Mouse (Mus musculus) embryonic fibroblast, embryonic 13.5 days (primary cell): ENCODE results near the gene Spata13. TPM values are rescaled to one million over a fixed set of nuclear protein-coding genes. Genes with fewer than 3 reads are reported as not detected.

Source experiments
- H3K27ac ChIP-seq: 2 replicates; pipeline ENCODE4 v1.5.1; 2012; ENCODE audit warnings: low read length, control low read depth, inconsistent platforms; ENCODE audit not compliant: insufficient read depth
- H3K4me1 ChIP-seq: 2 replicates; pipeline ENCODE4 v1.6.1; 2011; ENCODE audit warnings: low read length; ENCODE audit not compliant: control insufficient read depth, insufficient read depth
- H3K4me3 ChIP-seq: 2 replicates; pipeline ENCODE4 v1.5.1; 2011; ENCODE audit warnings: mild to moderate bottlenecking, control low read depth, low read length; ENCODE audit not compliant: insufficient read depth
- CTCF ChIP-seq: IDR thresholded peaks from 2 replicates; pipeline ENCODE4 v1.5.1; 2011; ENCODE audit warnings: mild to moderate bottlenecking, control low read depth, low read length, moderate library complexity, borderline replicate concordance; ENCODE audit not compliant: insufficient read depth
- POLR2A ChIP-seq: IDR thresholded peaks from 2 replicates; pipeline ENCODE4 v1.6.1; 2011; ENCODE audit warnings: low read depth, mild to moderate bottlenecking, control low read depth, low read length, moderate library complexity
- polyA plus RNA-seq: library from polyadenylated mRNA; stranded (reverse); fragments of >200 nt; gene quantifications from 2 replicates; pipeline ENCODE4 v1.2.4, GENCODE M21; 2011; ENCODE audit warnings: low read depth; ENCODE audit not compliant: missing spikeins, insufficient read length

The Spata13 gene
- polyA plus RNA-seq, 1 experiment, result 11.1 TPM

DNA sequence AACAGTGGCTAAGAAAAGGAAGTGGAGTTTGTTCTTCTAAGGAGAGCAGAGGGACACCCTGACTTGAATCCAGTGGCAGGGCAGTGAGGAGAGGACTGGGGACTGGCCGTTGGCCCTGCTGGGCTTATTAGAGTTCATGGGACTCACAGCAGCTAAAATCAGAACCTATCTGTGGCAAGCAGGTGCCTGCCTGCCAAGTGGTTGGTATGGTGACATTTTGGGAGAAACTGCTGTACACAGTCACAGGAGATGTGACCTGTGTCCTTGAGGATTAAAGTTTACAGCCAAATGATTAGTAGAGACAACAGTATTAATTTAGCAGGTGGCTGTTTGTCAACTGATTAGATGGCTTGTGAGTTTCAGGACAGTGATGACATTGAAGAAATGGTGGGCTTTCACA lies 172.1 kb downstream of the Spata13 start:
- Histone ChIP-seq H3K4me1 (no peaks in the 10 kb centered on the region; the same call in 1 of the 2 replicates), H3K4me3 (no peak overlapping the region), H3K27ac (no peak overlapping the region)
- TF ChIP-seq POLR2A (no peak), CTCF (no peak)

- H3K4me3 ChIP-seq, result no peak overlapping the region
- no peaks in the 10 kb centered on the region; the same call in 1 of the 2 replicates for H3K4me1 ChIP-seq
- peak overlapping the region; percentile 19; the same call in 1 of the 2 replicates for H3K27ac ChIP-seq
- TF ChIP-seq POLR2A, result no peak
- TF ChIP-seq CTCF, result no peak
These were observed 173.1 kb downstream of the Spata13 start for GRCm38 (mm10) chr14:60806891-60807344.

GRCm38 (mm10) chr14:60809881-60810280 lies 176.1 kb downstream of the Spata13 start:
- no peak for TF ChIP-seq POLR2A
- TF ChIP-seq CTCF, result no peak
- Histone ChIP-seq H3K27ac (no peak overlapping the region), H3K4me3 (no peak overlapping the region), H3K4me1 (no peaks in the 10 kb centered on the region; the same call in 1 of the 2 replicates)

DNA sequence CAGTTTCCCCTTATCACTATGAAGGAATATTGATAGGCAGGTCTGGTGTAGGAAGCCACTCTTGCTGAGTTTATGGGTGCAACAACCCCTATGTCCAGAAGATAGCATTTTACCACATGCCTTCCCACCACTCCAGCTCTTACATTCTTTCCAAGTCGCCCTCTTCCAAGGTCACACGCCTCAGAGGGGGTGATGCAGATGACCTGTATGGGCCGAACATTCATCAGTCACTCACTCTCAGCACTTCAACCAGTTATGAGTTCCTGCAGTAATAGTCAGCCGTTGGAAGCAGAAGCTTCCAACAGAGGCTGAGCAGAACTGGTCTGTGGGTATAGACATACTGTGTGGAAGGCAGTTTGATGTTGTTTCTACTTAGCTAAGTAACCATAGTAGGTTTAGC lies 177.7 kb downstream of the Spata13 start:
- Histone ChIP-seq H3K4me3 (no peak overlapping the region), H3K27ac (no peak overlapping the region), H3K4me1 (no peaks in the 10 kb centered on the region; the same call in 1 of the 2 replicates)
- TF ChIP-seq CTCF, result no peak
- TF ChIP-seq POLR2A, result no peak

Other genes with a start within 250 kb of the Spata13 start
- not detected in 2 replicates for gene C1qtnf9, start 134.1 kb downstream of the Spata13 start, polyA plus RNA-seq
- 9.4 and 9.6 TPM in 2 replicates for gene Mipep, start 150.6 kb downstream of the Spata13 start, polyA plus RNA-seq